Mouse (Mus musculus): ENCODE measurements around the gene Brd2. TPM values are rescaled to one million over a fixed set of nuclear protein-coding genes. Genes with fewer than 3 reads are reported as not detected.

The Brd2 gene
- polyA plus RNA-seq, 1 experiment from 2014 or later, result 137 TPM

GRCm38 (mm10) chr17:34068864-34069263 is 53.6 kb downstream of the Brd2 start:
- 50% methylated on average over 3 of the region's 3 CpGs for WGBS
- Histone ChIP-seq H3K4me1 (no peaks in the 10 kb centered on the region), H3K36me3 (peaks cover 10% of the 10 kb centered on the region; the same call in 1 of the 2 replicates), H3K4me3 (no peak overlapping the region), H3K9me3 (replicated peaks) (no peaks in the 10 kb centered on the region), H3K9ac (no peak overlapping the region), H3K27me3 (no peaks in the 10 kb centered on the region), H3K27ac (no peak overlapping the region), H3K4me2 (replicated peaks) (no peak overlapping the region)
- ATAC-seq (ENCODE audit: low FRiP score), result no peak

Other genes starting within 250 kb of the Brd2 start
- gene Gm7029, start 248.8 kb downstream of the Brd2 start, polyA plus RNA-seq (2016; fragmentation: Nextera tagmentation; extraction: Ambion mirVana), result not detected in 2 replicates
- gene Kifc1, start 232.0 kb downstream of the Brd2 start, polyA plus RNA-seq (2016; fragmentation: Nextera tagmentation; extraction: Ambion mirVana), result 3.2 and 4.1 TPM in 2 replicates
- 0.30 TPM in 1 of 2 replicates, not detected in the other for gene Platr17, start 217.5 kb downstream of the Brd2 start, polyA plus RNA-seq (2016; fragmentation: Nextera tagmentation; extraction: Ambion mirVana)
- gene Daxx, start 213.2 kb downstream of the Brd2 start, polyA plus RNA-seq (2016; fragmentation: Nextera tagmentation; extraction: Ambion mirVana), result 55.5 and 61.2 TPM in 2 replicates
- gene Tapbp, start 206.7 kb downstream of the Brd2 start, polyA plus RNA-seq (2016; fragmentation: Nextera tagmentation; extraction: Ambion mirVana), result 23.9 and 27.6 TPM in 2 replicates
- 21.7 and 25.5 TPM in 2 replicates for gene Zbtb22, start 206.7 kb downstream of the Brd2 start, polyA plus RNA-seq (2016; fragmentation: Nextera tagmentation; extraction: Ambion mirVana)
- 63.1 and 64.1 TPM in 2 replicates for gene Rgl2, start 193.1 kb downstream of the Brd2 start, polyA plus RNA-seq (2016; fragmentation: Nextera tagmentation; extraction: Ambion mirVana)
- 173 and 180 TPM in 2 replicates for gene Pfdn6, start 182.3 kb downstream of the Brd2 start, polyA plus RNA-seq (2016; fragmentation: Nextera tagmentation; extraction: Ambion mirVana)
- gene Wdr46, start 182.0 kb downstream of the Brd2 start, polyA plus RNA-seq (2016; fragmentation: Nextera tagmentation; extraction: Ambion mirVana), result 37.1 and 38.8 TPM in 2 replicates
- gene B3galt4, start 171.1 kb downstream of the Brd2 start, polyA plus RNA-seq (2016; fragmentation: Nextera tagmentation; extraction: Ambion mirVana), result 9.9 TPM in 2 replicates
- 65.0 and 65.9 TPM in 2 replicates for gene Vps52, start 166.8 kb downstream of the Brd2 start, polyA plus RNA-seq (2016; fragmentation: Nextera tagmentation; extraction: Ambion mirVana)
- 834 and 931 TPM in 2 replicates for gene Rps18, start 166.6 kb downstream of the Brd2 start, polyA plus RNA-seq (2016; fragmentation: Nextera tagmentation; extraction: Ambion mirVana)
- 13.8 and 16.6 TPM in 2 replicates for gene H2-K1, start 122.3 kb downstream of the Brd2 start, polyA plus RNA-seq (2016; fragmentation: Nextera tagmentation; extraction: Ambion mirVana)
- 28.2 and 29.7 TPM in 2 replicates for gene Ring1, start 98.0 kb downstream of the Brd2 start, polyA plus RNA-seq (2016; fragmentation: Nextera tagmentation; extraction: Ambion mirVana)
- 57.5 and 67.6 TPM in 2 replicates for gene H2-Ke6, start 94.6 kb downstream of the Brd2 start, polyA plus RNA-seq (2016; fragmentation: Nextera tagmentation; extraction: Ambion mirVana)
- 179 and 187 TPM in 2 replicates for gene Slc39a7, start 91.0 kb downstream of the Brd2 start, polyA plus RNA-seq (2016; fragmentation: Nextera tagmentation; extraction: Ambion mirVana)
- 64.9 and 68.3 TPM in 2 replicates for gene Rxrb, start 90.8 kb downstream of the Brd2 start, polyA plus RNA-seq (2016; fragmentation: Nextera tagmentation; extraction: Ambion mirVana)
- gene Col11a2, start 83.2 kb downstream of the Brd2 start, polyA plus RNA-seq (2016; fragmentation: Nextera tagmentation; extraction: Ambion mirVana), result 7.8 and 18.0 TPM in 2 replicates
- gene H2-Oa, start 30.3 kb downstream of the Brd2 start, polyA plus RNA-seq (2016; fragmentation: Nextera tagmentation; extraction: Ambion mirVana), result 0.29 and 0.39 TPM in 2 replicates
- 13.1 and 14.2 TPM in 2 replicates for gene H2-DMa, start 3.1 kb downstream of the Brd2 start, polyA plus RNA-seq (2016; fragmentation: Nextera tagmentation; extraction: Ambion mirVana)
- 0.21 TPM in 1 of 2 replicates, not detected in the other for gene H2-DMb2, start 20.7 kb upstream of the Brd2 start, polyA plus RNA-seq (2016; fragmentation: Nextera tagmentation; extraction: Ambion mirVana)
- gene H2-DMb1, start 30.4 kb upstream of the Brd2 start, polyA plus RNA-seq (2016; fragmentation: Nextera tagmentation; extraction: Ambion mirVana), result 1.4 and 2.1 TPM in 2 replicates
- 1.8 and 2.2 TPM in 2 replicates for gene Tap1, start 64.9 kb upstream of the Brd2 start, polyA plus RNA-seq (2016; fragmentation: Nextera tagmentation; extraction: Ambion mirVana)
- gene Psmb9, start 65.1 kb upstream of the Brd2 start, polyA plus RNA-seq (2016; fragmentation: Nextera tagmentation; extraction: Ambion mirVana), result 1.0 TPM in 2 replicates
- gene Psmb8, start 75.1 kb upstream of the Brd2 start, polyA plus RNA-seq (2016; fragmentation: Nextera tagmentation; extraction: Ambion mirVana), result 1.8 and 2.9 TPM in 2 replicates
- gene Tap2, start 80.9 kb upstream of the Brd2 start, polyA plus RNA-seq (2016; fragmentation: Nextera tagmentation; extraction: Ambion mirVana), result 1.3 and 1.4 TPM in 2 replicates
- gene H2-Ob, start 116.3 kb upstream of the Brd2 start, polyA plus RNA-seq (2016; fragmentation: Nextera tagmentation; extraction: Ambion mirVana), result not detected in 2 replicates
- gene H2-Ab1, start 135.1 kb upstream of the Brd2 start, polyA plus RNA-seq (2016; fragmentation: Nextera tagmentation; extraction: Ambion mirVana), result 1.5 and 1.7 TPM in 2 replicates
- 0.19 TPM in 1 of 2 replicates, not detected in the other for gene H2-Aa, start 165.2 kb upstream of the Brd2 start, polyA plus RNA-seq (2016; fragmentation: Nextera tagmentation; extraction: Ambion mirVana)
- 1.5 and 1.7 TPM in 2 replicates for gene H2-Eb1, start 183.2 kb upstream of the Brd2 start, polyA plus RNA-seq (2016; fragmentation: Nextera tagmentation; extraction: Ambion mirVana)
- gene H2-Eb2, start 203.0 kb upstream of the Brd2 start, polyA plus RNA-seq (2016; fragmentation: Nextera tagmentation; extraction: Ambion mirVana), result 0.06 TPM in 1 of 2 replicates, not detected in the other
- not detected in 2 replicates for gene Btnl2, start 232.2 kb upstream of the Brd2 start, polyA plus RNA-seq (2016; fragmentation: Nextera tagmentation; extraction: Ambion mirVana)

All from hindbrain, embryonic 12.5 days (tissue).